Comparison of ENCODE assay signal across 9 mouse cellular contexts in the genomic region with DNA sequence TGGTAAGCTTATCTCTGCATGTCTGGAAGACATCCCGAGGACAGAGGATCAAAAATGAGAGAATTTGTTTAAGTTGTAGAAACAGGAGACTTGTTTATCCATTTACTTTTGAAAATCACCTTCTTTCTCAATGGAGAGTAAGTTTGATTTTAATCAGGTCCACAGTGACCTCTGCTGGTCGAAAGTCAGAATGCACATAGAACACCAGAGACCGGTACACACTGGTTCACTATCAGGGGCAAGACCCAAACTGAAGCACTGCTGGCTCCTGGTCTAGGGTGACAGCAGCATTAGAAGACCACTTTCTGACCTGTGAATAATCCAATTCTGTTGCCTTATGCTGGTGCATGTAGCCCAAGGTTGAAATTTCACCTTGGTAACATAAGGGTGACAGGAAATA. TPM values are rescaled to one million over a fixed set of nuclear protein-coding genes. Genes with fewer than 3 reads are reported as not detected.
DNase-seq lines count a peak whose midpoint lies in the region; ATAC-seq and TF ChIP-seq lines count a peak whose summit lies in the region.
"Had no signal": no experiment of that assay in that cellular context is flagged by ENCODE, and none has a peak within 500 bp of the region (broad histone marks: within the 10 kb centered on the region; RNA-seq: fewer than 3 reads in every experiment).

No protein-coding gene starts in this region.

- no peak for TF ChIP-seq POLR2A in testis, adult 2 months (IDR thresholded peaks at IDR 0.05; ENCODE audit: control insufficient read depth, low read depth, low read length)

- TF ChIP-seq CTCF in intestine, postnatal 0 days (IDR thresholded peaks at IDR 0.05; ENCODE audit: low read depth) = peak; percentile 81
- peak; percentile 48; the same call in 1 of the 2 replicates for TF ChIP-seq CTCF in testis, adult 2 months (IDR thresholded peaks at IDR 0.05; ENCODE audit: control insufficient read depth, insufficient read depth, insufficient replicate concordance, low read depth, low read length)

- no peaks in the 10 kb centered on the region for H3K9me3 ChIP-seq in intestine, postnatal 0 days (ENCODE audit: control insufficient read depth)

- no peaks in the 10 kb centered on the region for H3K27me3 ChIP-seq in intestine, postnatal 0 days (replicated peaks; ENCODE audit: control insufficient read depth, insufficient read depth, low read length)
- no peaks in the 10 kb centered on the region for H3K27me3 ChIP-seq in testis, adult 2 months (ENCODE audit: control insufficient read depth, insufficient read depth, low read length)

- intact Hi-C loops in left cerebral cortex, postnatal 4 days (cut with DNase I) = no loop called here

- no peaks in the 10 kb centered on the region for H3K36me3 ChIP-seq in intestine, postnatal 0 days (ENCODE audit: control insufficient read depth, insufficient read depth)
- H3K36me3 ChIP-seq in testis, adult 2 months (ENCODE audit: control insufficient read depth, insufficient read depth, low read length) = no peaks in the 10 kb centered on the region

- 7% methylated on average over 3 of the region's 3 CpGs for WGBS in intestine, postnatal 0 days

- H3K4me2 ChIP-seq in intestine, postnatal 0 days (replicated peaks; ENCODE audit: low read depth) = no peak overlapping the region

- H3K27ac ChIP-seq in intestine, postnatal 0 days (ENCODE audit: low read depth, low read length) = no peak overlapping the region
- no peak overlapping the region for H3K27ac ChIP-seq in testis, adult 2 months (ENCODE audit: control insufficient read depth, insufficient read depth, low read depth, low read length)

- no peak overlapping the region for H3K9ac ChIP-seq in intestine, postnatal 0 days (ENCODE audit: low read depth, low read length)

- DNase-seq in 416B (ENCODE audit: low read depth) = peak; percentile 69
- DNase-seq in R1 (ENCODE audit: low read depth, low spot score) = peak; percentile 75
- DNase-seq in cerebellum, adult 9-10 months = peak; percentile 74
- peak; percentile 28 to 92 for DNase-seq in frontal cortex, adult 2 months (ENCODE audit: extremely low spot score in 1 of 2, low spot score in 1 of 2)
- DNase-seq in left cerebral cortex, postnatal 4 days = peak; percentile 76
- DNase-seq in naive thymus-derived CD4-positive, alpha-beta T cell, adult 2 months (ENCODE audit: low read depth) = peak; percentile 74

- ATAC-seq in intestine, postnatal 0 days = no peak

- no peaks in the 10 kb centered on the region for H3K4me1 ChIP-seq in intestine, postnatal 0 days (replicated peaks; ENCODE audit: control insufficient read depth, insufficient read depth, low read length)
- H3K4me1 ChIP-seq in testis, adult 2 months (ENCODE audit: control insufficient read depth, insufficient read depth, low read length) = no peaks in the 10 kb centered on the region

- no peak overlapping the region for H3K4me3 ChIP-seq in intestine, postnatal 0 days (ENCODE audit: low read depth, low read length)
- no peak overlapping the region for H3K4me3 ChIP-seq in testis, adult 2 months (ENCODE audit: control insufficient read depth, low read depth, low read length)
- H3K4me3 ChIP-seq: myocyte had no signal

RNA-seq across cellular contexts. Expression of a gene that starts 32.4 kb away (rescaled TPM):
- 34.9 and 38.6 TPM in 2 replicates for polyA plus RNA-seq in frontal cortex, adult 2 months (2012; rRNA removed)
- 48.5 and 51.4 TPM in 2 replicates for polyA plus RNA-seq in intestine, postnatal 0 days (2015; fragmentation: Nextera tagmentation; extraction: Ambion mirVana)
- total RNA-seq in left cerebral cortex, postnatal 4 days (2021) = 10 to 100 TPM; 39.7 to 45.9 TPM
- polyA plus RNA-seq in testis, adult 2 months (2012; rRNA removed) = 21.8 and 31.2 TPM in 2 replicates
